Mouse (Mus musculus) liver, embryonic 14.5 days (tissue): ENCODE results near the gene Ctla4.

Experiments used
- CTCF ChIP-seq: IDR thresholded peaks from 2 replicates; pipeline ENCODE4 v1.5.1; 2016; ENCODE audit warnings: antibody characterized with exemption, low read depth, control low read depth
- EP300 ChIP-seq: IDR thresholded peaks from 2 replicates; pipeline ENCODE4 v1.6.1; 2016; ENCODE audit warnings: antibody characterized with exemption, low read depth

- no peak for TF ChIP-seq CTCF
- TF ChIP-seq EP300, result no peak
These were observed 42.2 kb downstream of the Ctla4 start for GRCm38 (mm10) chr1:60929036-60929435.
